In genomic region chr7:39449260-39450021, GRCm38 (mm10) we compare ENCODE assay signal across 8 mouse cellular contexts. TPM values are rescaled to one million over a fixed set of nuclear protein-coding genes. Genes with fewer than 3 reads are reported as not detected.
DNase-seq lines count a peak whose midpoint lies in the region; ATAC-seq lines count a peak whose summit lies in the region.

No protein-coding gene starts in this region.

- peak overlapping the region; percentile 69 for H3K9ac ChIP-seq in intestine, embryonic 14.5 days (ENCODE audit: low read length)

- ATAC-seq in intestine, embryonic 14.5 days (replicated peaks; ENCODE audit: low FRiP score, low TSS enrichment, low read depth): peak; percentile 100
- ATAC-seq in megakaryocyte progenitor cell, adult 5-6 weeks (replicated peaks; ENCODE audit: poor library complexity): peak; percentile 96

- peak overlapping the region; percentile 60 for H3K4me2 ChIP-seq in intestine, embryonic 14.5 days (ENCODE audit: low read length)

- H3K27ac ChIP-seq in intestine, embryonic 14.5 days (ENCODE audit: low read depth): 0 out of 2 replicates have a peak overlapping the region, but pooled peaks have one; percentile 34

- 0 out of 2 replicates have a peak, but pooled peaks cover 5% of the 10 kb centered on the region for H3K4me1 ChIP-seq in intestine, embryonic 14.5 days (replicated peaks; ENCODE audit: control insufficient read depth, insufficient read depth, low read length)

- no peaks in the 10 kb centered on the region for H3K36me3 ChIP-seq in intestine, embryonic 14.5 days (ENCODE audit: control insufficient read depth, insufficient read depth, low read length)

- DNase-seq in adrenal gland, postnatal 14 days: peak; percentile 89
- peak; percentile 86 for DNase-seq in embryo, embryonic 9.5 days (ENCODE audit: extremely low spot score)
- peak; percentile 68 for DNase-seq in gastrocnemius, postnatal 36 days
- DNase-seq in intestine, embryonic 14.5 days (ENCODE audit: low spot score): peak; percentile 82
- peak; percentile 87 to 93 for DNase-seq in left cerebral cortex, postnatal 10 days (ENCODE audit: extremely low spot score in 1 of 2, low spot score in 2 of 2)
- peak; percentile 90 to 95 for DNase-seq in right cerebral cortex, postnatal 10 days (ENCODE audit: low spot score in 2 of 2)
- DNase-seq in yolk sac, embryonic 10.5 days (ENCODE audit: low spot score): peak; percentile 86

- H3K4me3 ChIP-seq in intestine, embryonic 14.5 days (ENCODE audit: low read depth, low read length): peak overlapping the region; percentile 61

- H3K9me3 ChIP-seq in intestine, embryonic 14.5 days (ENCODE audit: control insufficient read depth, low read length): no peaks in the 10 kb centered on the region

- peaks cover 3% of the 10 kb centered on the region; the same call in 1 of the 2 replicates for H3K27me3 ChIP-seq in intestine, embryonic 14.5 days (replicated peaks; ENCODE audit: control insufficient read depth, insufficient read depth, low read length)

- intact Hi-C loops in gastrocnemius, postnatal 36 days (cut with DNase I): loop anchor here (5.0 kb wide), 1 partner anchor 68 kb away; the partner anchor contains the start of gene Zfp619
- intact Hi-C loops in left cerebral cortex, postnatal 10 days (cut with DNase I): no loop called here

- WGBS in intestine, embryonic 14.5 days: 2% methylated on average over 36 of the region's 36 CpGs

RNA-seq across cellular contexts. Expression of gene Gm5114, which starts 36.5 kb away (rescaled TPM):
- not detected in 2 replicates for total RNA-seq in adrenal gland, postnatal 14 days (2021)
- not detected for total RNA-seq in gastrocnemius, postnatal 36 days (2021)
- not detected in 2 replicates for polyA plus RNA-seq in intestine, embryonic 14.5 days (2014; fragmentation: Nextera tagmentation; extraction: Ambion mirVana)
- total RNA-seq in left cerebral cortex, postnatal 10 days (2021): not detected
- not detected in 2 replicates for total RNA-seq in megakaryocyte progenitor cell, adult 5-6 weeks (2015)
- not detected in 2 replicates for total RNA-seq in megakaryocyte progenitor cell, adult 5-6 weeks (2017)

Comparison
In these comparisons a context has a peak if more than half of its experiments do, and no peak if none do; other contexts are left out.
1. Peak in every context shown above with its lines: DNase-seq, ATAC-seq, H3K4me3 ChIP-seq and H3K27ac ChIP-seq.